Mouse (Mus musculus): ENCODE results near the gene Fhit. TPM values are rescaled to one million over a fixed set of nuclear protein-coding genes. Genes with fewer than 3 reads are reported as not detected.

Gene Fhit
- polyA plus RNA-seq, 1 experiment from 2014 or later: 13.3 TPM

GRCm38 (mm10) chr14:10023382-10023781 is 1138.5 kb downstream of the Fhit start:
- Histone ChIP-seq H3K27me3 (ENCODE audit: insufficient read depth, low read length) (no peaks in the 10 kb centered on the region), H3K9ac (ENCODE audit: low read depth, low read length) (no peak overlapping the region), H3K4me3 (replicated peaks; ENCODE audit: low read depth, low read length) (no peak overlapping the region), H3K4me1 (replicated peaks; ENCODE audit: insufficient read depth, low read length) (no peaks in the 10 kb centered on the region), H3K27ac (no peak overlapping the region), H3K9me3 (replicated peaks; ENCODE audit: low read length) (no peaks in the 10 kb centered on the region; the same call in 1 of the 2 replicates), H3K4me2 (ENCODE audit: low read length) (no peak overlapping the region), H3K36me3 (ENCODE audit: insufficient read depth, low read length) (no peaks in the 10 kb centered on the region)
- TF ChIP-seq CTCF (IDR thresholded peaks at IDR 0.05; ENCODE audit: low read depth): no peak
- DNase-seq (ENCODE audit: low spot score) (no peak), ATAC-seq (replicated peaks; ENCODE audit: low FRiP score, low read depth) (no peak)
- 95% methylated on average over 2 of the region's 2 CpGs for WGBS

GRCm38 (mm10) chr14:10022304-10022703 is 1139.5 kb downstream of the Fhit start:
- H3K9me3 ChIP-seq (replicated peaks; ENCODE audit: low read length): no peaks in the 10 kb centered on the region
- DNase-seq (ENCODE audit: low spot score) (no peak), ATAC-seq (replicated peaks; ENCODE audit: low FRiP score, low read depth) (no peak)
- H3K27ac ChIP-seq: no peak overlapping the region
- no peak overlapping the region for H3K9ac ChIP-seq (ENCODE audit: low read depth, low read length)
- no peak overlapping the region for H3K4me3 ChIP-seq (replicated peaks; ENCODE audit: low read depth, low read length)
- TF ChIP-seq CTCF (IDR thresholded peaks at IDR 0.05; ENCODE audit: low read depth): no peak
- H3K4me2 ChIP-seq (ENCODE audit: low read length): no peak overlapping the region
- 79% methylated on average over 2 of the region's 2 CpGs for WGBS
- no peaks in the 10 kb centered on the region for H3K27me3 ChIP-seq (ENCODE audit: insufficient read depth, low read length)
- H3K36me3 ChIP-seq (ENCODE audit: insufficient read depth, low read length): no peaks in the 10 kb centered on the region
- H3K4me1 ChIP-seq (replicated peaks; ENCODE audit: insufficient read depth, low read length): no peaks in the 10 kb centered on the region

DNA sequence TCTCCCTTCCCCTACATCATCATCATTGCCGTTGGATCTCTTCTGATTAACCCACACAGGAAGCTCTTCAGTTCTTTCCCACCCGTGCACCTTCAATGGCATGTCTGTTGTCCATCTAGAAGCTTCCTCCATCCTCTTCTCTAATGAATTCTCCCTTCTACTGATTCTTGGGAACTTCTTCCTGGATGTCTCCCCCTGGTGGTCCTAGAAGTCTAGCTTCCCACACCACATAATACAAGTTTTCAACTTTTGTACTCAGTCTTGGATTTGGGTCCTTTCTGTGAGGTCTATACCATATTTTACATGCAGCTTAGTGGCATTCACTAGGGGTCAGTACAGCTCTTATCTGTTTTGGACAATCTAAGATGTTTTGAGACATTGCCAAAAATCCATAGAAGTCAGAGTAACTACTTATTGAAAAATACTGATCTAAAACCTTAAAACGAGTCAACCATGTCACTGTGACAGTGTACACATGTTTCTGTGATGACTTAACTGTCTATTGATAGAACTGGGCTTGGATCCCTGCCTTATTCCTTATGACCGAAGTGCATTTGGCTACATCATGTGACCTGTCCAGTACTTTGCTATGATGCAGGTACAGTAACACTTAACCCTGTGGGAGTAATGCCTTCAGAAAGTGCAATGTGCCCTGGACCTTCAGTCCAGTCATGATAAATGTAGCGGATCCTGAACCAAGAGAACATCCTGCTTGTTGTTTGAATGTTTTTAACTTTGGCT is 1141.3 kb downstream of the Fhit start:
- H3K27ac ChIP-seq: no peak overlapping the region
- no peaks in the 10 kb centered on the region for H3K27me3 ChIP-seq (ENCODE audit: insufficient read depth, low read length)
- no peak overlapping the region for H3K4me3 ChIP-seq (replicated peaks; ENCODE audit: low read depth, low read length)
- DNase-seq (ENCODE audit: low spot score) (peak; percentile 62), ATAC-seq (replicated peaks; ENCODE audit: low FRiP score, low read depth) (no peak)
- WGBS: 80% methylated on average over 5 of the region's 5 CpGs
- H3K4me1 ChIP-seq (replicated peaks; ENCODE audit: insufficient read depth, low read length): no peaks in the 10 kb centered on the region
- H3K9ac ChIP-seq (ENCODE audit: low read depth, low read length): no peak overlapping the region
- no peak overlapping the region for H3K4me2 ChIP-seq (ENCODE audit: low read length)
- no peaks in the 10 kb centered on the region for H3K9me3 ChIP-seq (replicated peaks; ENCODE audit: low read length)
- peak; percentile 66 for TF ChIP-seq CTCF (IDR thresholded peaks at IDR 0.05; ENCODE audit: low read depth)
- H3K36me3 ChIP-seq (ENCODE audit: insufficient read depth, low read length): no peaks in the 10 kb centered on the region

DNA sequence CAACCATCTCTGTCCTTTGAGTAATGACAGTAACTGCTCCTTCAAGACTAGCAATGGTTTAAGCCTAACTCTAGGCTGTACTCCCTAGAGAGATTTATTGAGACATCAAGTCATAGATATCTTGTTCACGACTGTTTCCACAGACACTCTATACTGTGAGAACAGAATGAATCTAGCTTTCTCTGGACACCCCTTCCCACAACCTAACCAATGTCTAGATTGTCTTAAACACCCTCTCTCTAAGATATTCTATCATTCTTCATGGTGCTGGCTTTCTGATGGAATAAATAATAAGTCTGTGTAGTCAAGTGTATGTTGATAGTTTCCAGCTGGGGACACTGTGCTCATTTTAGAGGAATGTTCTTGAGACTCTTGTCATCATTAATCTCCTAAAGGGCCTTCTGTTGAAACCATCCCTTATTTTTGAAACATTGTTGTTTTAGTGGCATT is 1148.0 kb downstream of the Fhit start:
- WGBS: 34% methylated on average over 1 of the region's 1 CpGs
- Histone ChIP-seq H3K27ac (no peak overlapping the region), H3K4me3 (replicated peaks; ENCODE audit: low read depth, low read length) (no peak overlapping the region), H3K4me2 (ENCODE audit: low read length) (no peak overlapping the region), H3K4me1 (replicated peaks; ENCODE audit: insufficient read depth, low read length) (no peaks in the 10 kb centered on the region), H3K9ac (ENCODE audit: low read depth, low read length) (no peak overlapping the region), H3K27me3 (ENCODE audit: insufficient read depth, low read length) (no peaks in the 10 kb centered on the region), H3K36me3 (ENCODE audit: insufficient read depth, low read length) (no peaks in the 10 kb centered on the region), H3K9me3 (replicated peaks; ENCODE audit: low read length) (no peaks in the 10 kb centered on the region)
- ATAC-seq (replicated peaks; ENCODE audit: low FRiP score, low read depth): no peak
- TF ChIP-seq CTCF (IDR thresholded peaks at IDR 0.05; ENCODE audit: low read depth): no peak
- DNase-seq (ENCODE audit: low spot score): peak; percentile 45

GRCm38 (mm10) chr14:10013003-10013816 is 1148.6 kb downstream of the Fhit start:
- Histone ChIP-seq H3K36me3 (ENCODE audit: insufficient read depth, low read length) (no peaks in the 10 kb centered on the region), H3K27ac (no peak overlapping the region), H3K9ac (ENCODE audit: low read depth, low read length) (no peak overlapping the region), H3K27me3 (ENCODE audit: insufficient read depth, low read length) (no peaks in the 10 kb centered on the region), H3K4me1 (replicated peaks; ENCODE audit: insufficient read depth, low read length) (no peaks in the 10 kb centered on the region), H3K4me3 (replicated peaks; ENCODE audit: low read depth, low read length) (no peak overlapping the region), H3K9me3 (replicated peaks; ENCODE audit: low read length) (no peaks in the 10 kb centered on the region), H3K4me2 (ENCODE audit: low read length) (no peak overlapping the region)
- TF ChIP-seq CTCF (IDR thresholded peaks at IDR 0.05; ENCODE audit: low read depth): no peak
- ATAC-seq (replicated peaks; ENCODE audit: low FRiP score, low read depth): no peak
- 69% methylated on average over 7 of the region's 7 CpGs for WGBS
- peak; percentile 7 for DNase-seq (ENCODE audit: low spot score)

- Histone ChIP-seq H3K27ac (no peak overlapping the region), H3K4me2 (ENCODE audit: low read length) (no peak overlapping the region), H3K36me3 (ENCODE audit: insufficient read depth, low read length) (no peaks in the 10 kb centered on the region), H3K27me3 (ENCODE audit: insufficient read depth, low read length) (no peaks in the 10 kb centered on the region), H3K4me1 (replicated peaks; ENCODE audit: insufficient read depth, low read length) (no peaks in the 10 kb centered on the region), H3K9me3 (replicated peaks; ENCODE audit: low read length) (no peaks in the 10 kb centered on the region), H3K9ac (ENCODE audit: low read depth, low read length) (no peak overlapping the region), H3K4me3 (replicated peaks; ENCODE audit: low read depth, low read length) (no peak overlapping the region)
- TF ChIP-seq CTCF (IDR thresholded peaks at IDR 0.05; ENCODE audit: low read depth): no peak
- WGBS: 36% methylated on average over 5 of the region's 5 CpGs
- ATAC-seq (replicated peaks; ENCODE audit: low FRiP score, low read depth) (no peak), DNase-seq (ENCODE audit: low spot score) (peak; percentile 59)
Measured at GRCm38 (mm10) chr14:10006278-10006677, 1155.6 kb downstream of the Fhit start.
